Mouse (Mus musculus) thymus, postnatal 25 days (tissue): ENCODE measurements around the gene Mettl17.
"Not testable (repeated sequence)": the region's sequence is repeated elsewhere in the genome, so short reads cannot be mapped to it uniquely, and the experiment has no call there.

Experiments used
- DNase-seq: peaks from one replicate; pipeline ENCODE4 v3.0.0; 2022

Mettl17 gene

GRCm38 (mm10) chr14:51884598-51885331 is at the start of gene Mettl17:
Gene Mettl17 (plus strand): TSS chr14:51884842.
- DNase-seq: peak; percentile 95

- DNase-seq: not testable (repeated sequence)
Observed at GRCm38 (mm10) chr14:51838480-51838879, 46.2 kb upstream of the Mettl17 start.

- no peak for DNase-seq
Observed at GRCm38 (mm10) chr14:51842250-51842649, 42.4 kb upstream of the Mettl17 start.

GRCm38 (mm10) chr14:51842781-51843180 is 41.9 kb upstream of the Mettl17 start:
- DNase-seq: no peak

- no peak for DNase-seq
Observed at GRCm38 (mm10) chr14:51843882-51844281, 40.8 kb upstream of the Mettl17 start.

GRCm38 (mm10) chr14:51846566-51846965 is 38.1 kb upstream of the Mettl17 start:
- DNase-seq: no peak

GRCm38 (mm10) chr14:51851006-51851405 is 33.6 kb upstream of the Mettl17 start:
- not testable (repeated sequence) for DNase-seq

- no peak for DNase-seq
Observed at GRCm38 (mm10) chr14:51853399-51853798, 31.2 kb upstream of the Mettl17 start, which contains the start of gene Ear6. Gene Ear6 (plus strand): TSS chr14:51853699.

GRCm38 (mm10) chr14:51855280-51855679 is 29.4 kb upstream of the Mettl17 start:
- DNase-seq: not testable (repeated sequence)

GRCm38 (mm10) chr14:51863603-51864002 is 21.0 kb upstream of the Mettl17 start:
- DNase-seq: not testable (repeated sequence)

GRCm38 (mm10) chr14:51870756-51871155 is 13.9 kb upstream of the Mettl17 start:
- DNase-seq: no peak

GRCm38 (mm10) chr14:51871741-51872140 is 12.9 kb upstream of the Mettl17 start:
- no peak for DNase-seq

GRCm38 (mm10) chr14:51877517-51877916 is 7.1 kb upstream of the Mettl17 start:
- DNase-seq: no peak

GRCm38 (mm10) chr14:51883527-51884030 is 1.1 kb upstream of the Mettl17 start:
- peak; percentile 84 for DNase-seq

GRCm38 (mm10) chr14:51884031-51884544 is 554 bp upstream of the Mettl17 start:
- DNase-seq: no peak

GRCm38 (mm10) chr14:51886051-51886450 is 1.4 kb downstream of the Mettl17 start:
- no peak for DNase-seq

GRCm38 (mm10) chr14:51889833-51890232 is 5.2 kb downstream of the Mettl17 start:
- DNase-seq: no peak

- DNase-seq: peak; percentile 6
Observed at GRCm38 (mm10) chr14:51892191-51892939, 7.7 kb downstream of the Mettl17 start, which contains the start of gene Slc39a2. Gene Slc39a2 (plus strand): TSS chr14:51892889.

- no peak for DNase-seq
Observed at GRCm38 (mm10) chr14:51893094-51893794, 8.6 kb downstream of the Mettl17 start.

GRCm38 (mm10) chr14:51893809-51894208 is 9.2 kb downstream of the Mettl17 start:
- no peak for DNase-seq

GRCm38 (mm10) chr14:51895071-51895470 is 10.4 kb downstream of the Mettl17 start:
- DNase-seq: no peak

- DNase-seq: no peak
Observed at GRCm38 (mm10) chr14:51896019-51896418, 11.4 kb downstream of the Mettl17 start.
